Mouse (Mus musculus) ovary, postnatal 10 days (tissue): ENCODE results near the gene Ahcy.
"Not testable (repeated sequence)": the region's sequence is repeated elsewhere in the genome, so short reads cannot be mapped to it uniquely, and the experiment has no call there.

ENCODE experiments used
- DNase-seq: peaks from one replicate; pipeline ENCODE4 v3.0.0; 2022; ENCODE audit warnings: low spot score

Ahcy gene

DNA sequence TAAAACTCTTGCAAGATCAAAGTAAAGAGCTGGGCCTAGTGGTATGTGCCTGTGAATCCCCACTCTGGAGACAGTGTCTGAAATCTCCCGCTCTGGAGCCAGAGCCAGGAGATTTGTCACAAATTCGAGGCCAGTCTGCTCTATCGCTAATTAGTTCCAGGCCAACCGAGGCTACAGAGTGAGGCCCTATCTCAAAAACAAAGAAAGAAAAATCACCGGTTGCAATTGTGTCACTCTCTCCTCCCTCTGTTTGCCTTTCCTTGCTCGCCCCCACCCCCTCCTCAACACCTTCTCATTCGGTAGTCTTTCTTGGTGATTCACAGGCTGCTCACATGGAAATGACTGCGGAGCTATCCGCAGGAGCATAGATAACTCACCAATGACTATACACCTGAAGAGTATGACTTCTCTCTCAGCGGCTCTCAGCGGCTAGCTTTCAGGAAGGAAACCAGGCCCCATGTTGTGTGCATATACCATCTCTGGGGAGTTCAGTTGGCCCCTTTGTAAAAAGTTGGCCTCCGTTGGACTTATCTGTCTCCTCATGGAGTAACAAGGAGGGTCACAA lies 551 bp upstream of the Ahcy start:
- no peak for DNase-seq

DNA sequence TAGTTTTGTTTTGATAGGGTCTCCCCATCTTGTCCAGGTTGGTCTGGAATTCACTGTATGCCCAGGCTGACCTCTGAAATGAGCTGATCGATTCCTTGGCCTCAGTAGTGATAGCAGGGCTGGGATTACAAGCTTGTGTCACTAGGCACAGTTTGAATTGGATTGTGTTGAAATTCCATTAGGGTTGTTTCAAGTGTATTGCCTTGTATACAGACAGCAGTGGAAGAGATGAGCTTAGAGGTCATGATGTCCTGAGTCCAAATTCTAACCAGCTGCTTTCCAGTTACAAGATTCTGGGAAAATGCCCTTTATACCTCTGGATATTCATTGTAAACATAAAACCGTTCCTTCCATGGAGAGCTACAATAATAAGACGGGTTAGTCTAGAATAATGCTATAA lies 950 bp downstream of the Ahcy start:
- no peak for DNase-seq

DNA sequence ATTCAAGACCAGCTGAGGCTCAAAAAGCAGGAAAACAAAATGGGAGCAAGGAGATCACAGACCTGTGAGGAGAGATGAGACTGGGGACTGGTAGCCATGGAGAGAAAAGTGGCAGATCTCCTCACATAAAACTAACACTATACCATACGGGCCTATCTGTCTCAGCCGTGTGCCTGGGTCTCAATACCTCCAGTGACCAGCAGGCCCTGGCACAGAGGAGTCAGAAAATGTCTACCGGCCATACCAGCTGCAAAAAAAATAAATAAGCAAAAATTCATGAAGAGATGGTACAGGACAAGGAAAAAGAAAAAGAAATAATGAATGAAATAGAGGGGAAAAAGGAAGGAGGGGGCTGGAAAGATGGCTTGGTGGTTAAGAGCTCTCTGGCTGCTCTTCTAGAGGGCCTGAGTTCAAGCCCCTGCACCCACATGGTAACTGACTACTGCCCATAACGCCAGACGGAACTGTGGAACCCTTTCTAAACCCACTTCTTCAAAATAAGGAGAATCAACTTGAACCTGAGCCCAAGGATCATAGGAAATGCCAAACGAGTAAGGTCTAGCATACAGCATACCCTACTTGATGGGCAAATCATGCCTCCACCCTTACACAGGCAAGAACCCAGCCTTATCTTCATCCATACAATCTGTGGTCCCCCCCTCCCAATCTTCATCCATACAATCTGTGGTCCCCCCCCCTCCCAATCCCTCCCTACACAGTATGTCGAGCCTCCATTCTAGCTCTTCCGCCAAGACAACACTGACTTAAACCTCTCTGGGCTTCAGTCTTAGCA lies 1.7 kb downstream of the Ahcy start:
- no peak for DNase-seq

DNA sequence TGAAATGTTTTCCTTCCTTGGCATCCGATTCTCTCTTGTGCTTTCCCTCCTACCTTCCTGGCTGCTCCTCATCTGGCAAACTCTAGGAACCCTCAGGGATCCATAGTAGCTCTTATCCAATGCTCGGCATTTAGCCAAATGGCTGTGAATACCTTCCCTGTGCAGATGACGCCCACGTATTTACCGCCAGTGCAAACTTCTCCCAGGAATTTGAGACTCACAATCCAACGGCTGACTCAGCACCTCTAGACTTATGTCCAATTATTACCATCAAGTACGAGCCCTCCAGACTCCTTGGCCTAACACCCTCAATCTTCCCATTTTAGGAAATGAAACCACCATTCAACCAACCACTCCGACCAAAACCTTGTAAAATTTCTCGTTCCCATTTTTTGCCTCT lies 3.3 kb downstream of the Ahcy start:
- DNase-seq: no peak

DNA sequence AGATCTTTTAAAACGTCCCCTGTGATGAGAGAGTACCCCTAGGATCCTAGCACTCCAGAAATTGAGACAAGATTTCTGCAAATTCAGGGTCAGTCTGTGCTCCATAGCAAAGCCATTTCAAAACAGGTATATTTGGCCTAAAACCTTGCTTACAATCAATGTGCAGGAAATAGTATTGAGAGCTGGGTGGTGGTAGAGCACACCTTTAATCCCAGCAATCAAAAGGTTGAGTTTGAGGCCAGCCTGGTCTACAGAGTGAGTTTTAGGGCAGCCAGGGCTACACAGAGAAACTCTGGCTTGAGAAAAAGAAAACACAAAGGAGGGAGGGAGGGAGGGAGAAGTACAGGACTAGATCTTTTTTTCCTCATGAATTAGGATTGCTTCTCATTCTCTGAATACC lies 16.9 kb downstream of the Ahcy start:
- no peak for DNase-seq

DNA sequence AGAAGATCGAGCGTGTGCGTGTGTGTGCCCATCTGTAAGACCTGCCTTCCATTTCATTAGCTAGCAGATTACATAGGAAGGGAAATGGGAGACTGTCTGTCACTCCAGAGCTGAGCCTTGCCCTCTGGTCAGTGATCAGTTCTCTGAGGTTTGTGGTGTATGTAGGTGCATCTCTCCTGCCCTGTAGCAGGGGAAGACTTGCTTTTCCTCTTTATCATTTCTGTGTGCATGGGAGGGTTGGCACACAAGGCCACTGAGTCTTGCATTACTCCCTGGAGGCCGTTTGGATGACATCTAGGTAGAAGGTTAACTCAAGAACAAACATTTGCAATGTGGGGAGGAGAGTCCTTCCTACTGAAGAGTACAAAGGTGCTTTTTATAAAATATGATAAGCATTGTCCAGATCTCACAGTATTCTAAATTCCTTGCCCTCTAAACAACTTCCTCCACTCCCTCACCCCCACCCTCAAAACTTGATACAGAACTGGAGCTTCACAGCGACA lies 18.2 kb downstream of the Ahcy start:
- DNase-seq: no peak

DNA sequence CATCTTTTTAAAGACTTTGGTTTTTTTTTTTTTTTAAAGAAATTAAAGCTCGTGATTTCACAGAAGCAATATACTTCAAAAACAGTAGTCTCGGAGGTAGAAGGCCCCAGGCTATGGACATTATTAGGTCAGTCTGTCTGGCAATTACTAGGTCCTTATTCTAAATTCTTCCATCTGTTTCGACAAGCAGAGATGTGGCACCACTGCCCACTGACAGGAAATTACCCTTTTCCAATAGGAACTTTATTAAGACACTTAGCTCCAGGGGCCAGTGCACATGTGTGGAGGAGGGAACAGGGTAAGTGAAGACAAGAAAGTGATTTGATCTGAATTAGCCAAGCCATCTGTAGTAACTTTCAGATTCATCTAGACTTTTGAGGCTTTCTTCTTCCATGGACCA lies 19.6 kb downstream of the Ahcy start:
- DNase-seq: no peak

DNA sequence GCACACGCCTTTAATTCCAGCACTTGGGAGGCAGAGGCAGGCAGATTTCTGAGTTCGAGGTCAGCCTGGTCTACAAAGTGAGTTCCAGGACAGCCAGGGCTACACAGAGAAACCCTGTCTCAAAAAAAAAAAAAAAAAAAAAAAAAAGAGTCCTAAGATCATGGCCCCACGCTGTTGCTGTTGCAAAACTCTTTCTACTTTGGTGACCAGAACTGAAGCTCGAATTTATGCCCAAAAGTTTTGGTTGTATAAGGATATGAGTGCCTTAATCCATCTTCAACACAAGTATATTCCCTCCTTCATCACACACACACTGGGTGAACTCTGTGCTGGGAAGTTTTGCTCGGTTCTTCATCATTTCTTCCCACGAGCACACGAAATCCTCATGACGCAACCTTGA lies 20.8 kb downstream of the Ahcy start:
- DNase-seq: not testable (repeated sequence)

DNA sequence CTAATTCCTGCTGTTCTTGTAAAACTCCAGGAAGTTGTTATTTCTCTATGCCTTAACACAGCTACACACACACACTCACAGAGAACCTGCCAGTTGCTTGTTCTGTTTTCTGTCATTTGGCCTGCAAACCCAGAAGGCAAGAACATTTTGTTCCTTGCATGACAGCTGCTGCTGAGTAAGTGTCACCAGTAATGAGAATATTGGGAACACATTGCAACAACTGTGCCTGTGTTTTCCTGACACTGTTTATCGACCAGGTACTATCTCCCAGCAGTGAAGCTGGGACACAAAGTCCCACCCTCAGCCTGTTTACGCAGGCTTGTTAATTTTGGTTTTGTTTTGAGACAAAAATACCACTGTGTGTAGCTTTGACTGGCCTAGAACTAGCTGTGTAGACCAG lies 21.6 kb downstream of the Ahcy start:
- DNase-seq: no peak

DNA sequence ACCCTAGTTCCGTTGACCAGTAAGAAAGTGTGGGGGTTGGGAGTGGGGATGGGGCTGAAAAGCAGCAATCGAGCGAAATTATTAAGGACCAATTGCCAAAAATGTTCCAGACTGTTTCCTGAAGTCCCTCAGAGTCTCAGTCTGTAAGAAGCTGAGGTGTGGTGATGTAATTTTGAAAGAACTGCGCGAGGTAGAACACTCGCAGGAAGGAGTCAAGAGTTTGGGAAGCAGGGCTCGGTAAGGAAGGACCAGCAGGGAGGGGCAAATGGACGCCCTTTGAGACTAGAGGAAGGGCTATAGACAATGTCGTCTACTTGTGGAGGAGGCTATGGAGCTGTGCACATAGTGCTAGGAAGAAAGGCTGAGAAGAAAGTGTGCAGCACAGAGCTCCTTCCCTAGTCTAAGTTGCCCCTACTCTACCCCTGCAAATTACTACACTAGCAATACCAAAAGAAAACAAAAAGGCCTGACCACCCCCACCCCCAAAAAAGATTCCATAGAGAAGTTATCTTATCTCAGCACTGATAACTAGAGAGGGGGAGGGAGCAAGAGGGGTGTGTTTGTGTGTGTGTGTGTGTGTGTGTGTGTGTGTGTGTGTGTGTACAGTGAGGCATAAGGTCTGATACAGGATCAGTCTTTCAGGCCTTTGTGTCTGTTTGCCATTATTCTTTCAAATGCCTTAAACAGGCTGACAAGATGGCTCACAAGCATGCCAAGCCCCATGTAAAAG lies 22.5 kb downstream of the Ahcy start:
- DNase-seq: no peak

DNA sequence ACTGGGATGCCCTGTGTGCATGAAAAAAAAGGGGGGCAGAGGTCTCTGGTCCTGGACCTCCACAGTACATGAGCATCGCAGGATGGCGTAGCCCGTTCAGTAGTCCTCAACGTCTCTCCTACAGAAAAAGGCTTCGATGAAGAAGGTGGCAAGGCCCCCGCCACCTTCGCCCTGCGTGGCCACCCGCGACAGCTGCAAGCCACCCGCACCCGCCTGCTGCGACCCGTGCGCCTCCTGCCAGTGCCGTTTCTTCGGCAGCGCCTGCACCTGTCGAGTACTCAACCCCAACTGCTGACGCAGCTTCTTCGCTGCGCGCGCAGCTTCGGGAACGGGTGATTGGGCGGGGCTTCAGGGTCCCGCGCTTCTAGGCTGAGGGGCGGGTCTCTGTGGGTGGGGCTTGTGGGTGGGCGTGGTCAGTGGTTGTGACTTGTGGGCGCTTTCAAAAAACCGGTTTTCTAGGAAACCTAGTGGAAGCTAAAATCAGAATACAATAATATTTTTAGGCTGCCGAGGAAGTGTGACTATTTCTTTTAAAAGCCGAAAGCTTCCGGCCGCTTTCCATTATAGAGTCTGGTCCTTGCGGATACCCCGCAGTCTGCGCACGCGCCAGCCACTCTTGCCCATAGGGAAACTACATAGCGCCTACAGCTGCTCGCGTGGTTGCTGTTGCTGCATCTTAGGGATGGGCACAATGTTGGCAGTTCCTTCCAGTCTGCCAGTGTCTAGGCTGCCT lies 23.6 kb downstream of the Ahcy start:
- DNase-seq: peak; percentile 87

DNA sequence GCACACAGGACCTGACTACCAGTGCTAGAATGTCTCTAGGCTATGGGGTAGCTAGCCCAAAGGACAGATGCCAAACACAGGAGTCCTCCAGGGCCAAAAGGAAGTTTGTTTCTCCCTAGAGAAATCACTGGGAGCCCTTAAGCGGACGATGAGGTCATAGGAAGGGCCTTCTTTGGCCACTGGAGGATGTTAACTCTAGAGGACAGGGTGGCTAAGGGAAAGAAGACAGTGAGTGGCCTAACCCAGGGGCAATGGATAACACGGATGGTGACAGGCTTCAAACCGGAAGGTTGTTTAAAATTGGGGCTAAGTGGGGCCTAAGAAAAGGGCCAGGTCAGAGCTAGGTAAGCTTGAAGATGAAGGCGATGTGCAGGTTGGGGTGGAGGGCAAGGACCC lies 24.2 kb downstream of the Ahcy start:
- DNase-seq: no peak

DNA sequence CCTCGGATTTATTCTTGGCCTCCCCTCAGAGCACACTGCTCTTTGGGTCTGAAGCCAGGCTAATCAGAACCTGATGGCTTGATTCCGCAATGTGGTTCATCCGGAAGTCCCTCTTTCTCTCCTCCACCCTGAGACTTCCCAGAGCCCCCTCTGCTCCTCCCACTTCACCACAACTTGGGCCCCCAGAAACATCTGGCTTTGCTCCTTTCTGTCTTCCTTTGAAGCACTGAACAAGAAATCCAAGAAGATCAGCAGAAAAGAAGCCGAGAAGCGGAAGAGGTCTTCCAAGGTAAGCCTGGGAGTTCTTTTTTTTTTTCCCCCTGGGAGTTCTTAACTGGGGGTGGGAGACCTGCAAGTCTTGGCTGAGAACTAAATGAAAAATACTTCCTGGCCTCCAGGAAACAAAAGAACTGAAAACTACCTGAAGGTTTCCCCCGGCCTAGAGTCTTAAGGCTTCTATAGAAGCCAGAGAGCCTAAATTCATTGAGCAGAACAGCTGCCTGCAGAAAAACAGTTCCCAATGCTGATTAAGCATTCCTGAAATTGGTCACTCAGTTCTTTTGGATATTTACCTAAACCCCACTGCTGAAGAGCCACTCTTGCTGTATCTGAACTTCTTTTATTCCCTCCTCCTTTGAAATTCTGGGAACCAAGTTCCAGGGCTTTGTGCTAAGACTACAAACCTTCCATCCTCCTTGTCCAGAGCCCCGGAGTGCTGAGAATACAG lies 26.7 kb downstream of the Ahcy start:
- no peak for DNase-seq

DNA sequence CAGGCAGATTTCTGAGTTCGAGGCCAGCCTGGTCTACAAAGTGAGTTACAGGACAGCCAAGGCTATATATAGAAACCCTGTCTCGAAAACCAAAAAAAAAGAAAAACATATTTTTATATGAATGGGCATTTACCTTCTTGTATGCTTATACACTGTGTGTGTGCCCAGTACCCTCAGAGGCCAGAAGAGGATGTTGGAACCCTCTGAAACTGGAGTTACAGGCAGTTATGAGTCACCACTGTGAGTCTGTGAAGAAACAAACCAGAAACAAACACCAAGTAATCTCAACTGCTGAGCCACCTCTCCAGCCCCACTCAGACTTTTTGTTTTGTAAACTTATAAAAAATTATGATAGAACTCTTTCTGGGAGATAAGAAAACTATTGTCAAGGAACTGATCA lies 27.5 kb downstream of the Ahcy start:
- DNase-seq: no peak

DNA sequence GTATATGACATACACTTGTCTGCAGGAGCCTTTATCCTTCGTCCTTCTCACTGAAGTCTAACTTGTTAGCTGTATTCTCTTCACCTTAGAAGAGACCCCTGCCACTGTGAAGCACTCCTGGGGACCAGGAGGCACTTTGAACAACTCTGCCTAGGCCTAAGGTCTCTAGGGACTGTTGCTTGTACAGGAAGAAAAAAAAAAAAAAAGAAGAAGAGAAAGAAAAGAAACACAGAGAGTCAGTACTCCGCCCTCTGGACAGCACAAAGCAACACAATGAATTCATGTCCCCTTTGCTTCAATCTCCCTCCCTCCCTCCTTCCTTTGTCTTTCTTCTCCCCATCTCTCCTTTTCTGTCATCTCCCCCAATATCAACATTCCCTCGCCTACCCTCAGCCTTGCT lies 29.2 kb downstream of the Ahcy start:
- no peak for DNase-seq

DNA sequence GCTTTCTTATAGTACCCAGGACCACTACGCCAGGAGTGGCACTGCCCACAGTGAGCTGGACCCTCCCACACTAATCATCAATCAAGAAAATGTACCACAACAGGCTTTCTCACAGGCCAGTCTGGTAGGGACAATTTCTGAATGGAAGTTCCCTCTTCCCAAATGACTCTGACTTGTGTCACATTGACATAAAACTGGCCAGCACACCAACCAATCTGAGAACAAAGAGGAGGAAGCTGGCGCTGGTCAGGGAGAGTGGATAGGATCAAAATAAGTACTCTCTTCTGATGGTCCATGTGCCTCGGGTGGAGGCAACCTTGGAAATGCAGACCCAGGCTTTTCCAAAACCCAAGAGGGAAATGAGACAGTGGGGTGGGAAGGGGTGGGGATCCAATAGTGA lies 29.8 kb downstream of the Ahcy start:
- no peak for DNase-seq

DNA sequence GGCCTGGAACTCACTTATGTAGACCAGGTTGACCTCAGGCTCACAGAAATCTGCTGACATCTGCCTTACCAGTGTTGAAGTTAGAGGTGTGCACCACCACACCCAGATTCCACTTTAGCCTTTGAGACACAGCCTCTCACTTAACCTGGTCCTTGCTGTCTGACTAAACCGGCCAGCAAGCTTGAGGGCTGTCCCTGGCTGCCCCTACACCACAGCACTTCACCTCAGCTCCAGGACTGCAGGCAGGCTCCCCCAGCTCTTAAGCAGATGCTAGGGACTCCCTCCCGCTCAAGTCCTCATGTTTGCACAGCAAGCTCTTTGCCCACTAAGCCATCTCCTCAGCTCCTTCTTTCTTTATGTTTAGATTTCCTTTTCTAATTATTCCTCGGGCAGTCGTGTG lies 34.3 kb downstream of the Ahcy start:
- no peak for DNase-seq

DNA sequence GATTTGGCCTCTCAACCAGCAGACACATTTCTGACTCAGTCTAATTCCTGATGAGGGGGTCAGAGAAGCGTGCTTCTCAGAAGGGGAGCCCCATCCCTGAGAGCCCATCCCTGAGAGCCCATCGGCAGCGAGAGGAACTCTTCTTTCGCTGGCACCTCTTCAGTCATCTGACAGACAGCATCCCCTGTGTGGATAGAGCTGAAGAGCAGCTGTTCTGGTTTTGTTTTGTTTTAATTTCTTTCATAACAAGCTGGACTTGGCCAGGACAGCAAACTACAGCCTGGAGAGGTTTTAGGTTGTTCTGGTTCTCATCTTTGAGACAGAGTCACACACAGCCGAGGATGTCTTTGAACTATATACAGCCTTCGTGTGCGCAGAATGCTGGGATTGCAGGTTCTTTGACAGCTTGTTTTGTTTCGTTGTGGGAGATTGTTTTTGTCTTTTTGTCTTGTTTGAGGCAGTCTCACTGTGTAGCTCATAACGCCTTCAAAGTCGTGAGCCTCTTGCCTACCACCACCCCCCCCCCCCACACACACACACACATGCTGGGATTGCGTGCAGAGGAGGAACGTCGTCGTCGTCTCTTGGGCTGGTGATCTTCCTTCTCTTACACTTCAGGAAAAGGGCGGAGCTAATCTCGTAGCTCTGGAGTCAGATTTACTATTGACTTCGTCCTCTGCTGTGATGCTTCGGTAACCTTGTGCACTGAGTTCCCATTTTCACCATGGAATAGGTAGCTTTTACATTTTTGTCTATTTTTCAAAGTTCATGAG lies 41.2 kb downstream of the Ahcy start:
- no peak for DNase-seq

DNA sequence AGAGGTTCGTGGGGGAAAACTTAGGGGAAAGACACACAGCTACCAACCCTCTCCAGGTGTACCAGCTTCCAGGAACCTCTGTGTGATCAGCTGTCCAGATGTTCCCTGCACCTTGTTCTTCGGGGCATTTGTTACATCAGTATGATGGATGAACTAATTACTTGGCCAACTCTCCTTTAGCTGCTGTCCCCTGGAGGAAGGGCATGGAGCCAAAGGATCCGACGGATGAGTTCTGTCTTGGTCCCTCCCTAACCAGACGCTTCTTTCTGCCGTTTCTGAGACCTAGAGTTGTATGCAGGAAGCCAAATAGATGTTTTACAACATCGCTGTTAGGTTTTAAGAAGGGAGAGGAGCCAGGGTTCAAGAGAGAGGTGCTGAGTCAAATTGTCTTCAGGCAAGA lies 43.5 kb downstream of the Ahcy start:
- DNase-seq: no peak

DNA sequence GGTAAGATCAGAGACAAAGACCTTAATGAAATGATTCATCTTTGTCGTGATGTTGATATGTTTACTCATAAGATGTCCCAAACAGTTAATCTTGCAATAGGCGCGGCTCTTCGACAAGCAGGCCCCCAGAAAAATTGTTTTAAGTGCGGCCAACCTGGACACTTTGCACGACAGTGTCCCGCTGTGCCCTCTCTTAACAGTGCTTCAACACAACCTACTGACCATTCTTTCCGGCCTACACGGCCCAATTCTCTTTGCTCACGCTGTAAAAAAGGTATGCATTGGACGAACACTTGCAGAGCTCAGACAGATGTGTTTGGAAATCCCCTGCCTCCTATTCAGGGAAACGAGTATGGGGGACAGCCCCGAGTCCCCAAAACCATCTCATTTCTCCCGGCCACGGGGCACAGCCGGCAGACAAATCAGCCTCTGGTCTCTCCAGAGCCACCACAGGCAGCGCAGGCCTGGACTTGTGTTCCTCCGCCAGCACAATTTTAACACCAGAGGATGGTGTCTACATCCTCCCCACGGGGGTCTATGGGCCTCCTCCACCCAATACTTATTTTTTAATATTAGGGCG lies 54.0 kb downstream of the Ahcy start:
- DNase-seq: not testable (repeated sequence)

DNA sequence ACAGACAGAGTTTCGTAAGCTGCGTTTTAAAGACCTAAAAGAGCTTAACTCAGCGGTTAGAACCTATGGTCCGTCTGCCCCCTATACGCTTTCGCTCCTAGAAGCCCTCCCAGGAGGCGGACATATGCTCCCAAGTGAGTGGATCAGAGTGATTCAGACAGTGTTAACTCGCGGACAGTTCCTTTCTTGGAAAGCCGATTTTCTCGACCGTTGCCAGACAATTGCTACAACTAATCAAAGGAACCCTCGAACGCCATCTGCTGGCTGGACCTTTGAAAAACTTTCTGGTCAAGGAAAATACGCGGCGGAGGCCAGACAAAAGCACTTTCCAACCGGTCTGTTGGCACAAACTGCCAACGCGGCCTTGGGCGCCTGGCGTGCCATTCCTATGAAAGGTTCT lies 54.6 kb downstream of the Ahcy start:
- peak; percentile 80 for DNase-seq
